Mouse (Mus musculus) left cerebral cortex, postnatal 14 days (tissue): ENCODE data around the gene Rin2. TPM values are rescaled to one million over a fixed set of nuclear protein-coding genes. Genes with fewer than 3 reads are reported as not detected.
"Not testable (repeated sequence)": the region's sequence is repeated elsewhere in the genome, so short reads cannot be mapped to it uniquely, and the experiment has no call there.

ENCODE experiments used
- DNase-seq, 2 experiments: peaks; one replicate each; pipeline ENCODE4 v3.0.0; 2021 to 2022; ENCODE audit warnings: low spot score in 2 of 2, mixed read lengths in 1 of 2
- intact Hi-C: fragments of 180-260 bp; cut with DNase I; formaldehyde crosslinking; loops from one replicate; pipeline ENCODE4 v1.15.1; 2025
- total RNA-seq, 2 experiments: library from RNA; stranded (reverse); gene quantifications; 2 replicates each; pipeline ENCODE4 v1.2.3; 2021

Rin2 gene
- total RNA-seq, 2 experiments from 2014 or later = 19.3 to 27.7 TPM

GRCm38 (mm10) chr2:145880887-145881747 lies 206.1 kb downstream of the Rin2 start:
- no peak for DNase-seq
- intact Hi-C loops = loop anchor here (5.0 kb wide), 1 partner anchor 184 kb away; no protein-coding TSS in a partner anchor

GRCm38 (mm10) chr2:145881932-145882331 lies 206.9 kb downstream of the Rin2 start:
- intact Hi-C loops = loop anchor here (5.0 kb wide), 1 partner anchor 185 kb away; no protein-coding TSS in a partner anchor

GRCm38 (mm10) chr2:145882398-145882797 lies 207.4 kb downstream of the Rin2 start:
- no peak for DNase-seq
- intact Hi-C loops = loop anchor here (5.0 kb wide), 1 partner anchor 185 kb away; no protein-coding TSS in a partner anchor

More at GRCm38 (mm10) chr2:145881932-145882331, 206.9 kb downstream of the Rin2 start:
- no peak for DNase-seq

GRCm38 (mm10) chr2:145884036-145884912 lies 209.3 kb downstream of the Rin2 start:
- intact Hi-C loops = loop anchor here (5.0 kb wide), 1 partner anchor 187 kb away; no protein-coding TSS in a partner anchor
- no peak for DNase-seq

GRCm38 (mm10) chr2:145884913-145885785 lies 210.1 kb downstream of the Rin2 start:
- DNase-seq = peak in 1 of 2 experiments; percentile 44
- intact Hi-C loops = loop anchor here (5.0 kb wide), 1 partner anchor 188 kb away; no protein-coding TSS in a partner anchor

GRCm38 (mm10) chr2:145887937-145888765 lies 213.1 kb downstream of the Rin2 start:
- peak; percentile 76 to 91 for DNase-seq
- intact Hi-C loops = no loop called here

- intact Hi-C loops = no loop called here
- DNase-seq = no peak
Measured at GRCm38 (mm10) chr2:145888766-145889480, 213.9 kb downstream of the Rin2 start.

- intact Hi-C loops = no loop called here
- peak in 1 of 2 experiments; percentile 33 for DNase-seq
Measured at GRCm38 (mm10) chr2:145890571-145890970, 215.6 kb downstream of the Rin2 start.

GRCm38 (mm10) chr2:145893756-145894155 lies 218.7 kb downstream of the Rin2 start:
- no peak for DNase-seq
- intact Hi-C loops = no loop called here

- no peak for DNase-seq
- intact Hi-C loops = no loop called here
Measured at GRCm38 (mm10) chr2:145898106-145898505, 223.1 kb downstream of the Rin2 start.

GRCm38 (mm10) chr2:145900318-145900717 lies 225.3 kb downstream of the Rin2 start:
- not testable (repeated sequence) for DNase-seq
- intact Hi-C loops = loop anchor here (5.0 kb wide), 1 partner anchor 198 kb away; no protein-coding TSS in a partner anchor

GRCm38 (mm10) chr2:145901861-145902260 lies 226.8 kb downstream of the Rin2 start, which contains the start of gene Naa20:
Gene Naa20, plus strand, starts transcription at chr2:145902099.
- DNase-seq = no peak
- intact Hi-C loops = loop anchor here (5.0 kb wide), 1 partner anchor 200 kb away; no protein-coding TSS in a partner anchor

- peak; percentile 89 to 92 for DNase-seq
- intact Hi-C loops = loop anchor here (5.0 kb wide), 1 partner anchor 201 kb away; no protein-coding TSS in a partner anchor
Measured at GRCm38 (mm10) chr2:145903061-145903901, 228.3 kb downstream of the Rin2 start.

GRCm38 (mm10) chr2:145903983-145904616 lies 229.1 kb downstream of the Rin2 start:
- intact Hi-C loops = loop anchor here (5.0 kb wide), 1 partner anchor 202 kb away; no protein-coding TSS in a partner anchor
- DNase-seq = no peak

- intact Hi-C loops = no loop called here
- DNase-seq = no peak
Measured at GRCm38 (mm10) chr2:145905156-145905555, 230.1 kb downstream of the Rin2 start.

GRCm38 (mm10) chr2:145905884-145906283 lies 230.9 kb downstream of the Rin2 start:
- DNase-seq, intact Hi-C loops: not testable (repeated sequence)
